Comparison of ENCODE assay signal across 9 mouse cellular contexts in the genomic region with DNA sequence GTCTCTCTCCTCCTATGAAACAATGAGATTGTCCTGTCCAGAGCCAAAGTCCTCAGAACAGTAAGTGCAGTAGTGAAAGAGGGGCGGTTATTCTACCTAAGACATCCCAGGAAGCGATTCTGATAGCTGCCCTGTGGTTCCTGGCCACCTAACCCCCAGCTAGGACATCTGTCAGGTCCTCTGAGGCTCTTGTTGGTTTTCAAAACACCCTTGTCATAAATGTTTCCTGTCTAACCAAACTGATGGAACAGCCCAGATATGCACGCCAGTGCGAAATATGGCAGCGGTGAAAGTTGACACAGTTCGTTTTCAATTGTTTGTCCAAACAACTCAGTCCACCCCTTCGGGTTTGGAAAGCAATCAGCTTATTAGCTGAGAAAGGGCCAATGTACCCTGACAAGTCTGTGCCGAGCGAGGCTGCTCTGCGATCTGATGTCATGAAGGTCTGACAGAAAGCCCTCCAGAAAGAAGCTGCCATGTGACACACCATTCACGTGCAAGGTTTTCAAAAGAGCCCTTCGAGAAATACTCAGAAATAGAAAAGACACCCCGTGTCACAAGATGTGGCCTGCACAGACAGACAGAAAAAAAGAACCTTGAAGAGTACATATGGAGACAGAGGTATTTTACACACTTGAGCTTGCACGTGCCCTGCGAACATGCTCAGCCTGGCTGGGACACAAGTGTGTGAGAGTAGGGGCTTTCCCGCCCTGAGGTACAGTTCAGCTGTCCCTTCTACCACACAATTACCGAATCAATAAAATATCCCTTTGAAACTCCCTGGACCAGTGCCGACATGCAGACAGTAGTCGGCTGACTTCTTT.
DNase-seq lines count a peak whose midpoint lies in the region; ATAC-seq lines count a peak whose summit lies in the region.
"Had no signal": no experiment of that assay in that cellular context is flagged by ENCODE, and none has a peak within 500 bp of the region (broad histone marks: within the 10 kb centered on the region; RNA-seq: fewer than 3 reads in every experiment).

No protein-coding gene starts in this region.

- H3K4me2 ChIP-seq in forebrain, embryonic 14.5 days (ENCODE audit: low read length), result no peak overlapping the region
- H3K4me2 ChIP-seq in forebrain, embryonic 11.5 days (ENCODE audit: low read depth, low read length, severe bottlenecking), result no peak overlapping the region
- H3K4me2 ChIP-seq in midbrain, embryonic 13.5 days (replicated peaks), result no peak overlapping the region
- no peak overlapping the region for H3K4me2 ChIP-seq in midbrain, embryonic 16.5 days (ENCODE audit: low read length)

- peaks cover 28% of the 10 kb centered on the region for H3K4me1 ChIP-seq in forebrain, embryonic 14.5 days (ENCODE audit: control insufficient read depth, insufficient read depth, low read length)
- peaks cover 2% of the 10 kb centered on the region; the same call in 1 of the 2 replicates for H3K4me1 ChIP-seq in forebrain, embryonic 11.5 days (replicated peaks; ENCODE audit: control insufficient read depth, insufficient read depth, low read length)
- H3K4me1 ChIP-seq in midbrain, embryonic 13.5 days (replicated peaks), result peaks cover 33% of the 10 kb centered on the region
- H3K4me1 ChIP-seq in midbrain, embryonic 16.5 days (ENCODE audit: control insufficient read depth, insufficient read depth, low read length), result peaks cover 10% of the 10 kb centered on the region; the same call in 1 of the 2 replicates

- 53% methylated on average over 19 of the region's 19 CpGs for WGBS in forebrain, embryonic 14.5 days
- 84% methylated on average over 19 of the region's 19 CpGs for WGBS in forebrain, embryonic 11.5 days
- WGBS in midbrain, embryonic 13.5 days, result 80% methylated on average over 19 of the region's 19 CpGs
- 66% methylated on average over 19 of the region's 19 CpGs for WGBS in midbrain, embryonic 16.5 days

- H3K9ac ChIP-seq in forebrain, embryonic 14.5 days (ENCODE audit: low read length), result no peak overlapping the region
- H3K9ac ChIP-seq in forebrain, embryonic 11.5 days (ENCODE audit: low read length), result no peak overlapping the region
- no peak overlapping the region for H3K9ac ChIP-seq in midbrain, embryonic 13.5 days (replicated peaks)
- no peak overlapping the region for H3K9ac ChIP-seq in midbrain, embryonic 16.5 days (ENCODE audit: low read depth, low read length)

- no peak overlapping the region for H3K27ac ChIP-seq in forebrain, embryonic 14.5 days (ENCODE audit: low read depth, low read length)
- no peak overlapping the region for H3K27ac ChIP-seq in forebrain, embryonic 11.5 days (ENCODE audit: low read depth, low read length)
- H3K27ac ChIP-seq in midbrain, embryonic 13.5 days, result no peak overlapping the region
- no peak overlapping the region for H3K27ac ChIP-seq in midbrain, embryonic 16.5 days (ENCODE audit: low read length)

- peak; percentile 26; the same call in 1 of the 2 replicates for ATAC-seq in forebrain, embryonic 14.5 days
- no peak for ATAC-seq in forebrain, embryonic 11.5 days (replicated peaks; ENCODE audit: low FRiP score)
- ATAC-seq in midbrain, embryonic 13.5 days, result peak; percentile 50; the same call in 1 of the 2 replicates
- no peak for ATAC-seq in midbrain, embryonic 16.5 days
- ATAC-seq in inflammation-experienced regulatory T-cells, adult 6 months, result peak; percentile 69
- no peak for ATAC-seq in cerebellum, adult (ENCODE audit: insufficient number of reproducible peaks, low FRiP score, low TSS enrichment)

- peak; percentile 48 for DNase-seq in forebrain, embryonic 14.5 days (ENCODE audit: low spot score)
- no peak for DNase-seq in forebrain, embryonic 11.5 days (ENCODE audit: low spot score)
- peak; percentile 79 for DNase-seq in splenic B cell, adult 2 months (ENCODE audit: low read depth, low spot score)
- no peak for DNase-seq in cerebellum, adult 11 months
- DNase-seq: embryo, embryonic 11 days had no signal

- H3K27me3 ChIP-seq in forebrain, embryonic 14.5 days (replicated peaks; ENCODE audit: control insufficient read depth, insufficient read depth, low read length), result no peaks in the 10 kb centered on the region
- no peaks in the 10 kb centered on the region for H3K27me3 ChIP-seq in forebrain, embryonic 11.5 days (ENCODE audit: control insufficient read depth, insufficient read depth, low read length)
- H3K27me3 ChIP-seq in midbrain, embryonic 13.5 days, result no peaks in the 10 kb centered on the region
- H3K27me3 ChIP-seq in midbrain, embryonic 16.5 days (ENCODE audit: control insufficient read depth, insufficient read depth, low read depth, low read length), result no peaks in the 10 kb centered on the region
- H3K27me3 ChIP-seq in splenic B cell, adult 2 months (ENCODE audit: control insufficient read depth, insufficient read depth, low read length, poor library complexity, severe bottlenecking), result no peaks in the 10 kb centered on the region

- no peaks in the 10 kb centered on the region for H3K9me3 ChIP-seq in forebrain, embryonic 14.5 days (replicated peaks; ENCODE audit: control insufficient read depth, low read length)
- H3K9me3 ChIP-seq in forebrain, embryonic 11.5 days (ENCODE audit: control insufficient read depth, low read length), result no peaks in the 10 kb centered on the region
- H3K9me3 ChIP-seq in midbrain, embryonic 13.5 days, result no peaks in the 10 kb centered on the region
- no peaks in the 10 kb centered on the region for H3K9me3 ChIP-seq in midbrain, embryonic 16.5 days (replicated peaks; ENCODE audit: control insufficient read depth, low read length, poor library complexity, severe bottlenecking)

- H3K36me3 ChIP-seq in forebrain, embryonic 14.5 days (ENCODE audit: control insufficient read depth, insufficient read depth, low read length), result no peaks in the 10 kb centered on the region
- H3K36me3 ChIP-seq in forebrain, embryonic 11.5 days (ENCODE audit: control insufficient read depth, insufficient read depth, low read length), result no peaks in the 10 kb centered on the region
- no peaks in the 10 kb centered on the region for H3K36me3 ChIP-seq in midbrain, embryonic 13.5 days
- no peaks in the 10 kb centered on the region for H3K36me3 ChIP-seq in midbrain, embryonic 16.5 days (ENCODE audit: control insufficient read depth, insufficient read depth, low read length)
- H3K36me3 ChIP-seq in splenic B cell, adult 2 months (ENCODE audit: control insufficient read depth, insufficient read depth, low read length, poor library complexity, severe bottlenecking), result no peaks in the 10 kb centered on the region

- H3K4me3 ChIP-seq in forebrain, embryonic 14.5 days (ENCODE audit: low read depth, low read length), result no peak overlapping the region
- no peak overlapping the region for H3K4me3 ChIP-seq in forebrain, embryonic 11.5 days (ENCODE audit: low read depth, low read length)
- H3K4me3 ChIP-seq in midbrain, embryonic 13.5 days (replicated peaks), result no peak overlapping the region
- no peak overlapping the region for H3K4me3 ChIP-seq in midbrain, embryonic 16.5 days (ENCODE audit: low read depth, low read length)

Comparison
In these comparisons a context has a peak if more than half of its experiments do, and no peak if none do; other contexts are left out.
1. ATAC-seq: peak in forebrain, embryonic 14.5 days (single experiment), midbrain, embryonic 13.5 days (single experiment) and inflammation-experienced regulatory T-cells, adult 6 months (single experiment); none in forebrain, embryonic 11.5 days (single experiment), midbrain, embryonic 16.5 days (single experiment) and cerebellum, adult (single experiment).
2. DNase-seq: peak in forebrain, embryonic 14.5 days (single experiment) and splenic B cell, adult 2 months (single experiment); none in forebrain, embryonic 11.5 days (single experiment) and cerebellum, adult 11 months (single experiment).